Mouse (Mus musculus) liver, embryonic 14.5 days (tissue): Measurements from ENCODE around the gene Msantd2.

Experiments
- CTCF ChIP-seq: IDR thresholded peaks from 2 replicates; pipeline ENCODE4 v1.5.1; 2016; ENCODE audit warnings: antibody characterized with exemption, low read depth, control low read depth
- EP300 ChIP-seq: IDR thresholded peaks from 2 replicates; pipeline ENCODE4 v1.6.1; 2016; ENCODE audit warnings: antibody characterized with exemption, low read depth

GRCm38 (mm10) chr9:37560617-37561016 is 71.5 kb downstream of the Msantd2 start:
- TF ChIP-seq CTCF (no peak), EP300 (no peak)
